35 mouse cellular contexts compared by ENCODE assay signal in genomic region chr5:24063034-24063433, GRCm38 (mm10).
"Had no signal": no experiment of that assay in that cellular context is flagged by ENCODE, and none has a peak within 500 bp of the region (broad histone marks: within the 10 kb centered on the region; RNA-seq: fewer than 3 reads in every experiment).

No protein-coding gene starts in this region.

- H3K4me3 ChIP-seq: heart, embryonic 10.5 days; heart, embryonic 12.5 days; heart, embryonic 13.5 days; heart, embryonic 15.5 days; hindbrain, embryonic 10.5 days; hindbrain, embryonic 12.5 days; hindbrain, embryonic 13.5 days; hindbrain, embryonic 15.5 days; intestine, embryonic 15.5 days; kidney, embryonic 15.5 days; layer of hippocampus, adult 2 months; left cerebral cortex, adult 2 months had no signal

- DNase-seq: heart, postnatal 10 days; heart, postnatal 14 days; heart, postnatal 36 days; heart, postnatal 4 days; kidney, adult 11 months; kidney, adult 18-20 months; kidney, adult 2 months; kidney, adult 8-10 months; kidney, adult 9 months; kidney, postnatal 10 days; kidney, postnatal 14 days; kidney, postnatal 25 days; kidney, postnatal 36 days; kidney, postnatal 4 days; layer of hippocampus, adult 9-11 months; layer of hippocampus, postnatal 36 days had no signal

- H3K27ac ChIP-seq: heart, embryonic 10.5 days; heart, embryonic 13.5 days; heart, embryonic 15.5 days; hindbrain, embryonic 10.5 days; hindbrain, embryonic 12.5 days; hindbrain, embryonic 13.5 days; hindbrain, embryonic 14.5 days; hindbrain, embryonic 15.5 days; hindbrain, postnatal 0 days; intestine, embryonic 15.5 days; kidney, embryonic 15.5 days; kidney, postnatal 0 days; layer of hippocampus, adult 2 months; left cerebral cortex, adult 2 months had no signal

- H3K4me2 ChIP-seq: heart, embryonic 12.5 days; heart, embryonic 13.5 days; heart, embryonic 15.5 days; hindbrain, embryonic 12.5 days; hindbrain, embryonic 13.5 days; hindbrain, embryonic 14.5 days; hindbrain, embryonic 15.5 days; intestine, embryonic 15.5 days; kidney, embryonic 15.5 days had no signal

- ATAC-seq: hindbrain, embryonic 16.5 days; hindbrain, postnatal 0 days; inflammation-experienced regulatory T-cells, adult 6 months; intestine, embryonic 15.5 days; intestine, embryonic 16.5 days; intestine, postnatal 0 days had no signal

- H3K36me3 ChIP-seq: heart, embryonic 10.5 days; heart, embryonic 12.5 days; heart, embryonic 13.5 days; heart, embryonic 15.5 days; hindbrain, embryonic 10.5 days; hindbrain, embryonic 12.5 days; hindbrain, embryonic 13.5 days; hindbrain, embryonic 15.5 days; intestine, embryonic 15.5 days; kidney, embryonic 15.5 days had no signal

- H3K27me3 ChIP-seq: heart, embryonic 12.5 days; heart, embryonic 13.5 days; heart, embryonic 15.5 days; hindbrain, embryonic 12.5 days; hindbrain, embryonic 13.5 days; hindbrain, embryonic 15.5 days; intestine, embryonic 15.5 days; kidney, embryonic 15.5 days had no signal

- H3K9me3 ChIP-seq: heart, embryonic 10.5 days; heart, embryonic 12.5 days; heart, embryonic 13.5 days; heart, embryonic 15.5 days; hindbrain, embryonic 10.5 days; hindbrain, embryonic 12.5 days; hindbrain, embryonic 13.5 days; hindbrain, embryonic 15.5 days; intestine, embryonic 15.5 days; kidney, embryonic 15.5 days had no signal

- H3K9ac ChIP-seq: heart, embryonic 12.5 days; heart, embryonic 13.5 days; heart, embryonic 15.5 days; hindbrain, embryonic 12.5 days; hindbrain, embryonic 13.5 days; hindbrain, embryonic 14.5 days; hindbrain, embryonic 15.5 days; intestine, embryonic 15.5 days; kidney, embryonic 15.5 days had no signal

- H3K4me1 ChIP-seq: heart, embryonic 10.5 days; heart, embryonic 15.5 days; hindbrain, embryonic 10.5 days; hindbrain, embryonic 12.5 days; hindbrain, embryonic 13.5 days; hindbrain, embryonic 15.5 days; intestine, embryonic 15.5 days; kidney, embryonic 15.5 days had no signal
